Mouse (Mus musculus): Measurements from ENCODE around the gene Bcl9. TPM values are rescaled to one million over a fixed set of nuclear protein-coding genes. Genes with fewer than 3 reads are reported as not detected.

Gene Bcl9
- polyA plus RNA-seq, 1 experiment from 2014 or later, result 35.9 TPM

DNA sequence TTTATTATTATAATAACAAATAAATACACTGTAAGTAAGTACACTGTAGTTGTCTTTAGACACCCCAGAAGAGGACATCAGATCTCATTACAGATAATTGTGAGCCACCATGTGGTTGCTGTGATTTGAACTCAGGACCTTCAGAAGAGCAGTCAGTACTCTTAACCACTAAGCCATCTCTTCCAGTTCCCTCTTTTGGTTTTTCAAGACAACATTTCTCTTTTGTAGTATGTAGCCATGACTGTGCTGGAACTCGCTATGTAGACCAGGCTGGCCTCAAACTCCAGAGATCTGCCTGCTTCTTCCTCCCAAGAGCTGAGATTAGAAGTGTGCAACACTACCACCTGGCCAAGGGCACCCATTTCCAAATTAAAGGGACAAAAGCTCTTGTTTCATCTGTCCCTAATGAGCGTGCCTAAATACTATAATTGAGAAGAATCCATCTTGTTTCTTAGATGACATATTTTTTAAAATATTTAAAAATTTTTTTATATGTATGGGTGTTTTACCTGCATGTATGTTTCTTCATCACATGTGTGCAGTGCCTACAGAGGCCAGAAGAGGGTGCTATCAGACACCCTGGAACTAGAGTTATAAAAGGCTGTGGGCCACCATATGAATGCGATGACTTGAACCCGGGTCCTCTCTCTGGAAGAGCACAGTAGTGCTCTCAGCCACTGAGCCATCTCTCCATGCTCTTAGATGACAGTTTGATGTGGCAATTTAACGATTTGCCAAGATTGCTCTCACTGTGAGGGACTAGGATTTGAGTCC, 66.9 kb downstream of the Bcl9 start:
- H3K9ac ChIP-seq (ENCODE audit: low read depth, low read length), result no peak overlapping the region
- no peaks in the 10 kb centered on the region for H3K9me3 ChIP-seq (ENCODE audit: control insufficient read depth, low read length)
- no peaks in the 10 kb centered on the region for H3K27me3 ChIP-seq (replicated peaks; ENCODE audit: control insufficient read depth, insufficient read depth, low read length)
- H3K27ac ChIP-seq (ENCODE audit: low read length), result no peak overlapping the region
- H3K4me1 ChIP-seq (ENCODE audit: control insufficient read depth, insufficient read depth, low read length), result peaks cover 8% of the 10 kb centered on the region; the same call in 1 of the 2 replicates
- WGBS, result 94% methylated on average over 5 of the region's 5 CpGs
- H3K4me3 ChIP-seq (ENCODE audit: low read length), result no peak overlapping the region
- no peak overlapping the region for H3K4me2 ChIP-seq (ENCODE audit: low read depth, low read length)
- no peak for ATAC-seq
- no peaks in the 10 kb centered on the region for H3K36me3 ChIP-seq (ENCODE audit: control insufficient read depth, insufficient read depth, low read length)

- Histone ChIP-seq H3K27ac (ENCODE audit: low read length) (peak overlapping the region; percentile 95), H3K4me1 (ENCODE audit: control insufficient read depth, insufficient read depth, low read length) (peaks cover 8% of the 10 kb centered on the region; the same call in 1 of the 2 replicates), H3K9me3 (ENCODE audit: control insufficient read depth, low read length) (no peaks in the 10 kb centered on the region), H3K4me3 (ENCODE audit: low read length) (peak overlapping the region; percentile 76), H3K9ac (ENCODE audit: low read depth, low read length) (peak overlapping the region; percentile 81), H3K36me3 (ENCODE audit: control insufficient read depth, insufficient read depth, low read length) (no peaks in the 10 kb centered on the region), H3K27me3 (replicated peaks; ENCODE audit: control insufficient read depth, insufficient read depth, low read length) (no peaks in the 10 kb centered on the region), H3K4me2 (ENCODE audit: low read depth, low read length) (peak overlapping the region; percentile 77)
- 17% methylated on average over 12 of the region's 12 CpGs for WGBS
- no peak for ATAC-seq
These were observed 69.3 kb downstream of the Bcl9 start for GRCm38 (mm10) chr3:97228457-97228856.

GRCm38 (mm10) chr3:97228020-97228419, 69.7 kb downstream of the Bcl9 start:
- Histone ChIP-seq H3K9ac (ENCODE audit: low read depth, low read length) (peak overlapping the region; percentile 81), H3K4me2 (ENCODE audit: low read depth, low read length) (peak overlapping the region; percentile 77), H3K9me3 (ENCODE audit: control insufficient read depth, low read length) (no peaks in the 10 kb centered on the region), H3K4me3 (ENCODE audit: low read length) (peak overlapping the region; percentile 76), H3K4me1 (ENCODE audit: control insufficient read depth, insufficient read depth, low read length) (peaks cover 8% of the 10 kb centered on the region; the same call in 1 of the 2 replicates), H3K36me3 (ENCODE audit: control insufficient read depth, insufficient read depth, low read length) (no peaks in the 10 kb centered on the region), H3K27me3 (replicated peaks; ENCODE audit: control insufficient read depth, insufficient read depth, low read length) (no peaks in the 10 kb centered on the region), H3K27ac (ENCODE audit: low read length) (peak overlapping the region; percentile 95)
- WGBS, result 2% methylated on average over 16 of the region's 16 CpGs
- ATAC-seq, result peak; percentile 56

DNA sequence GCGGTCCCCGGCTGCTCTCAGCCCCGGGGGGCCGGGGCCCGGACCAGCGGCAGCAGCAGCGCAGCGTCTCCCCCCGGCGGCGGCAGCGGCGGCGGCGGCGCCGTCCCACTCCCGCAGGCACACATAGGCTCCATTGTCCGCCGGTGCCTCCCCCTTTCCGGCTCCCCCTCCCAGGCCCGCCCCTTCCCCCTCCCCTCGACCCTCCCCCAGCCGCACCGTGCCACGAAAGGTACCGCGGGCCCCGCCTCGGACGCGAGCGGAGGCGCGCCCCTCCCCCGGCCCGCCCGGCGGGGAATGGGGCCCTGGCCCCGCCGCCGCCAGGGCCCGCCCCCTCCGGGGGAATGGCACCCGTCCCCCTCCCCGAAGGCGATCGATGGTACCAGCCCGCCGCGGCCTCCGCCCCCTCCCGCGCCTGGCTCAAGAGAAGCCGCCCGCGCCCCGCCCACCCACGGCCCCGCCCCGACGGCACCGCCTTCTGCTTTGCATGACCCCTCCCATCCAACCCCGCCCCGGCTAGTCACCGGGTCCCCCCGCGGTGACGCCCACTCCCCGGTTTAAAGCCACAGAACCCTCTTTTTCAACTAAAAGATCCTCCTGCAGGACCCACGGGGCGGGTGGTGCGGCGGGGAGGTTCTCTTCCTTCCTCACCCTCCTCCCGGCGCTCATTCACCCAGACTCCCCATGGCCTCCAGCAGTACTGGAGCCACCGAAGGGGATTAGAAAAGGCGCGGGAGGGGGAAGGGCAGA, 70.3 kb downstream of the Bcl9 start:
- 0% methylated on average over 24 of the region's 79 CpGs for WGBS
- Histone ChIP-seq H3K9me3 (ENCODE audit: control insufficient read depth, low read length) (no peaks in the 10 kb centered on the region), H3K4me2 (ENCODE audit: low read depth, low read length) (peak overlapping the region; percentile 77), H3K9ac (ENCODE audit: low read depth, low read length) (peak overlapping the region; percentile 88), H3K4me1 (ENCODE audit: control insufficient read depth, insufficient read depth, low read length) (peaks cover 8% of the 10 kb centered on the region; the same call in 1 of the 2 replicates), H3K36me3 (ENCODE audit: control insufficient read depth, insufficient read depth, low read length) (no peaks in the 10 kb centered on the region), H3K27me3 (replicated peaks; ENCODE audit: control insufficient read depth, insufficient read depth, low read length) (no peaks in the 10 kb centered on the region), H3K27ac (ENCODE audit: low read length) (peak overlapping the region; percentile 95), H3K4me3 (ENCODE audit: low read length) (peak overlapping the region; percentile 76)
- ATAC-seq, result peak; percentile 93

DNA sequence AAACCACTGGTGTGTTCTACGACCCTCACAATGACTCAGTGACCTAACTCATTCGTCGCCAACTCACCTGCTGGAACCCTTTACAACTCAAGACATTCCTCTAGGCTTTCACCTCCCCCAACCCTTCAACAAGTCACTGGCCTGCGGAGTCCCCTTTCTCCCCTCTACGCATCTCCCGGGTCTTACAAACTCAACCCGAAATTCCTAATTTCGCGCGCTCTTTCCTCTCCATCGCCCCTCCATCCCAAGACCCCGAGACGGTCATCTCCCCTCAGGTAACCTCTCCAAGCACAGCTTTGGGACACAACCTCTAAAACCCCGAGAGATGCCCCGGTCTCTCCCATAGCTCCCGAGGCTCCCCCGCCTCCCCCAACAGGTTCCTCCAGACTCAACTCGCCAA, 71.0 kb downstream of the Bcl9 start:
- no peak; the same call in 1 of the 2 replicates for ATAC-seq
- H3K9ac ChIP-seq (ENCODE audit: low read depth, low read length), result peak overlapping the region; percentile 88
- H3K4me2 ChIP-seq (ENCODE audit: low read depth, low read length), result peak overlapping the region; percentile 76
- peak overlapping the region; percentile 84 for H3K27ac ChIP-seq (ENCODE audit: low read length)
- H3K27me3 ChIP-seq (replicated peaks; ENCODE audit: control insufficient read depth, insufficient read depth, low read length), result no peaks in the 10 kb centered on the region
- under 1% methylated on average over 18 of the region's 18 CpGs for WGBS
- H3K4me3 ChIP-seq (ENCODE audit: low read length), result peak overlapping the region; percentile 76
- H3K4me1 ChIP-seq (ENCODE audit: control insufficient read depth, insufficient read depth, low read length), result peaks cover 8% of the 10 kb centered on the region; the same call in 1 of the 2 replicates
- no peaks in the 10 kb centered on the region for H3K9me3 ChIP-seq (ENCODE audit: control insufficient read depth, low read length)
- H3K36me3 ChIP-seq (ENCODE audit: control insufficient read depth, insufficient read depth, low read length), result no peaks in the 10 kb centered on the region

GRCm38 (mm10) chr3:97225231-97225630, 72.5 kb downstream of the Bcl9 start:
- H3K9me3 ChIP-seq (ENCODE audit: control insufficient read depth, low read length), result no peaks in the 10 kb centered on the region
- H3K4me1 ChIP-seq (ENCODE audit: control insufficient read depth, insufficient read depth, low read length), result peaks cover 8% of the 10 kb centered on the region; the same call in 1 of the 2 replicates
- H3K27ac ChIP-seq (ENCODE audit: low read length), result no peak overlapping the region
- 67% methylated on average over 5 of the region's 5 CpGs for WGBS
- no peaks in the 10 kb centered on the region for H3K27me3 ChIP-seq (replicated peaks; ENCODE audit: control insufficient read depth, insufficient read depth, low read length)
- no peak overlapping the region for H3K4me2 ChIP-seq (ENCODE audit: low read depth, low read length)
- H3K36me3 ChIP-seq (ENCODE audit: control insufficient read depth, insufficient read depth, low read length), result no peaks in the 10 kb centered on the region
- no peak for ATAC-seq
- H3K4me3 ChIP-seq (ENCODE audit: low read length), result no peak overlapping the region
- H3K9ac ChIP-seq (ENCODE audit: low read depth, low read length), result no peak overlapping the region

GRCm38 (mm10) chr3:97223261-97223660, 74.5 kb downstream of the Bcl9 start:
- Histone ChIP-seq H3K27me3 (replicated peaks; ENCODE audit: control insufficient read depth, insufficient read depth, low read length) (no peaks in the 10 kb centered on the region), H3K36me3 (ENCODE audit: control insufficient read depth, insufficient read depth, low read length) (no peaks in the 10 kb centered on the region; the same call in 1 of the 2 replicates), H3K4me3 (ENCODE audit: low read length) (no peak overlapping the region), H3K9me3 (ENCODE audit: control insufficient read depth, low read length) (no peaks in the 10 kb centered on the region), H3K4me1 (ENCODE audit: control insufficient read depth, insufficient read depth, low read length) (peaks cover 1% of the 10 kb centered on the region; the same call in 1 of the 2 replicates), H3K4me2 (ENCODE audit: low read depth, low read length) (no peak overlapping the region), H3K9ac (ENCODE audit: low read depth, low read length) (no peak overlapping the region), H3K27ac (ENCODE audit: low read length) (no peak overlapping the region)
- ATAC-seq, result no peak
- WGBS, result 79% methylated on average over 9 of the region's 9 CpGs

GRCm38 (mm10) chr3:97215526-97215925, 82.2 kb downstream of the Bcl9 start:
- H3K4me2 ChIP-seq (ENCODE audit: low read depth, low read length), result no peak overlapping the region
- no peak overlapping the region for H3K9ac ChIP-seq (ENCODE audit: low read depth, low read length)
- H3K4me1 ChIP-seq (ENCODE audit: control insufficient read depth, insufficient read depth, low read length), result no peaks in the 10 kb centered on the region
- 37% methylated on average over 3 of the region's 3 CpGs for WGBS
- no peak overlapping the region for H3K27ac ChIP-seq (ENCODE audit: low read length)
- no peaks in the 10 kb centered on the region for H3K9me3 ChIP-seq (ENCODE audit: control insufficient read depth, low read length)
- H3K4me3 ChIP-seq (ENCODE audit: low read length), result no peak overlapping the region
- H3K27me3 ChIP-seq (replicated peaks; ENCODE audit: control insufficient read depth, insufficient read depth, low read length), result no peaks in the 10 kb centered on the region
- no peak for ATAC-seq
- H3K36me3 ChIP-seq (ENCODE audit: control insufficient read depth, insufficient read depth, low read length), result peaks cover 15% of the 10 kb centered on the region

GRCm38 (mm10) chr3:97214439-97214838, 83.3 kb downstream of the Bcl9 start:
- Histone ChIP-seq H3K9me3 (ENCODE audit: control insufficient read depth, low read length) (no peaks in the 10 kb centered on the region), H3K9ac (ENCODE audit: low read depth, low read length) (no peak overlapping the region), H3K27me3 (replicated peaks; ENCODE audit: control insufficient read depth, insufficient read depth, low read length) (no peaks in the 10 kb centered on the region), H3K27ac (ENCODE audit: low read length) (0 out of 2 replicates have a peak overlapping the region, but pooled peaks have one; percentile 14), H3K4me1 (ENCODE audit: control insufficient read depth, insufficient read depth, low read length) (no peaks in the 10 kb centered on the region), H3K4me2 (ENCODE audit: low read depth, low read length) (no peak overlapping the region), H3K36me3 (ENCODE audit: control insufficient read depth, insufficient read depth, low read length) (peaks cover 24% of the 10 kb centered on the region), H3K4me3 (ENCODE audit: low read length) (no peak overlapping the region)
- ATAC-seq, result no peak
- 56% methylated on average over 1 of the region's 1 CpGs for WGBS

Measured in intestine, embryonic 16.5 days (tissue).